Mouse (Mus musculus): ENCODE results near the gene Lpcat1. TPM values are rescaled to one million over a fixed set of nuclear protein-coding genes. Genes with fewer than 3 reads are reported as not detected.

Lpcat1 gene
- 14.2 and 18.7 TPM in 2 replicates for total RNA-seq (2017)

DNA sequence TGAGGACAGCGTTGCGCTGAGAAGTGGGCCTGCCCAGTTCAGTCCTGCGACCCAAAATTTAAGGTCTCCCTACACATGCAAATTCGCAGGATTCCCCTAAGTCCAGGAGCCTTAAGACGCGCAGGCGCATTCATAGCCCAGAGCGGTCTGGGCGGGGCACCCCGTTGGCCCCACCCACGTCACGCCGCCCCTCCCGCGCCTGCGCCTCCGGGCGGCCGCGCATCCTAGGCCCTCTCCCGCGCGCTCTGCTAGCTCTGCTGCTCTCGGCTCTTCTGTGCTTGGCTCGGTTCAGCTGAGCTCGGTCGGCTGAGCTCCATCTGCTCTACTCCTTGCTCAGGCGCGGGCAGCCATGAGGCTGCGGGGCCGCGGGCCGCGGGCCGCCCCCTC lies at the start of gene Lpcat1:
TSS of gene Lpcat1 (plus strand) at position 164 of the 387 bp plus-strand sequence.
- ATAC-seq (replicated peaks; ENCODE audit: low read depth, poor library complexity, severe bottlenecking) = peak; percentile 78

DNA sequence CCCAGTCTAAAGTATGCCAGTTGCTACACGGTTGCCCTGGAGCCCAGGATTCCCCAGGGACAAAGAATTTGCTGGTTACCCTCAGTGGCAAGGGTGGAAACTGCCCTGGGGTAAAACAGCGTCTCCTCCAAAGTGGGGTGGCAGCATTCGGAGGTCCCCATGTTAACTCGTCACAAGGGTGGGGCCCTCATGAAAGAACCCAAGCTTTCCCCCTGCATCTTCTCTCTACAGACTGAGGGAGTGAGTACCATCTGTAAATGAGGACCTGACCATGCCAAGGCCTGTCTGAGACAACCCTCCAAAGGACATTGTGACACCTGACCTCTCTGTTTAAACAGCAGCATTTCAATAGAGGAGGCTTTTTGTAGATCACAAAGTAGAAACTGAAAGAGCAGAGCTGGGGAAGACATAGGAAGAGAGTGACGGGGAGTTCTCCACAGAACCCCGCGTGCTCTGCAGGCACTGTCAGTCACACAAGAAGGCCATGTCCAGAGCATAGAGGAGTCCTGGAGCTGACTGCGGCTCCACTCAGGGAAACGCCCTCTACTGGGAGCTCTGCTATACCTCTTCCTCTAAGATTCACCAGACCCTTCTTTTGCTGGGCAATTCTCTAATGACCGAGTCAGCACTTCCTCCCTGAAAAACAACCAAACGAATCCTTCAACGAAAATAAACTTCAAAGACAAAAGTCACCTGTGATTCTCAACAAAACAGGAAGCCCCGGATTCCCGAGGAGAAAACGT lies 49.3 kb upstream of the Lpcat1 start:
- peak; percentile 93 for ATAC-seq (replicated peaks; ENCODE audit: low read depth, poor library complexity, severe bottlenecking)

DNA sequence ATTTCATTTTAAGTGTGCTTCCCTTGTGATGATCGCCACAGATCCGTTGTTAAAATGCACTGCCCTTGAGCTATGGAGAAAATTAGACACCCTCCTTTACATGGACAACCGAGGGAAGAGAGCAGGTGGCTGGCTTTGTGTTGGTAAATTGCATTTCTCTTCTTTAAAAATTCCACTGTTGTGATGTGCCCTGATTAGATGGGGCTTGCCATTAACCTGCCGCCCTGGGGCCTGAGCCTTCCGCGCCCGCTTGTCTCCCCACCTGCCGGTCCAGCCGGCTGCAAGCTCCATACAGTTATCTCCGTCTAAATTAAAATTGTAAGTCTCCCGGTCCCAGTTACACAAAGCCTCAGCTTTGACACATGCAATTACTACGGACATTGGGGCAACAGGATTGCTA lies 48.7 kb upstream of the Lpcat1 start:
- 0 out of 2 replicates have a peak, but pooled peaks have one; percentile 22 for ATAC-seq (replicated peaks; ENCODE audit: low read depth, poor library complexity, severe bottlenecking)

DNA sequence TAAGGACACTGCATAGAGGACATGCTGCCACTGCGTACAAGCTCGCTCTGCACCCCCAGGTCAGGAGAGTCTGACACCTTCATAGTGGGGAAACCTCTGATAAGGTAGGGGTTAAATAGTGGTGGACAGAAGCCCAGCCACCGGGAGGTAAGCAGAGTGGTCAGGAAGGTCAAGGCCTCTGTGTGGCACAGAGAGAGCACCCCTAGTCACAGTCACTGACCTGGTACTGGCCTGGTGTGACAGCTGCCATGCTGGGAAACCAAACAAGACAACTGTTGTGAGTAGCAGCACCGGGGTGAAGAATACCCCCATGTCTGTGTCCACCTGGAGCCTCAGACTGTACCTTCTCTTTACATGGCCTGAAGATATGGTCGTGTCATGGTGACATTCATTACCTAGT lies 47.8 kb upstream of the Lpcat1 start:
- ATAC-seq (replicated peaks; ENCODE audit: low read depth, poor library complexity, severe bottlenecking) = no peak

DNA sequence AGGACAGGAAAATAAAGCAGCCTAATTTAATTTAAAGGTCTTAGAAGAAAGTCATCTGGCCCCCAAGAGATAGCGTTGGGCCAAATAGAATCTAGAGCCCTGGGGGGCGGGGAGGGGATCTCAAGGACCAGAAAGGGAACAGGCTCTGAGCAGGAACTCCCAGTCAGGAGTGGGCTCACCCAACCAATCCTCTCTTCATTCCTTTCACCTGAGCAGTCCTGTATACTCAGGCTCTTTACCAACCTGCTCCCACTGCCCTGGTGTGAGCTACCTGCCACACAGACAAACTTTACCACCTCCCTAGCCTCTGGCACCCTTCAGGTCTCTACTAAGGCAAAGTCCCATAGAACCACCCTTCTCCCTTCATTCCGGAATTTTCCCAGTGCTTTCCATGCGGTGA lies 44.0 kb upstream of the Lpcat1 start:
- no peak for ATAC-seq (replicated peaks; ENCODE audit: low read depth, poor library complexity, severe bottlenecking)

DNA sequence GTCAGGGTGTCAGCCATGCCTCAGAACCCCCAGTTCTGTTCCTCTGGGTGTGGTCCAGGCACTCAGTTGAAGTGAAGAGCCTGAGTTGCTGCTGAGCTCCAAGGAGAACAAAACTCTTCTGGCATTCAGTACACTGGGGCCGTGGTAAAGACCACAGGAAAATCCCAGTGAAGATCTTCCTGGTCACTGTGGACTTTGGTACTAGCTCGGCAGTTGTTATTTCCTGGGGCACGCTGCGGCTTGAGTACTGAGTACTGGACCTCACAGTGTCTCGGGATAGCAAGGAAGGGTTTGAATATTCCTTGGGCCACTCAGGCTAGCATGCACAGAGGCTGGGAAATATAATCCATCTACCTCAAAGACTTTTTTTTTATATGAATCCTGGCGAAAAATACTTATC lies 42.0 kb upstream of the Lpcat1 start:
- ATAC-seq (replicated peaks; ENCODE audit: low read depth, poor library complexity, severe bottlenecking) = no peak

DNA sequence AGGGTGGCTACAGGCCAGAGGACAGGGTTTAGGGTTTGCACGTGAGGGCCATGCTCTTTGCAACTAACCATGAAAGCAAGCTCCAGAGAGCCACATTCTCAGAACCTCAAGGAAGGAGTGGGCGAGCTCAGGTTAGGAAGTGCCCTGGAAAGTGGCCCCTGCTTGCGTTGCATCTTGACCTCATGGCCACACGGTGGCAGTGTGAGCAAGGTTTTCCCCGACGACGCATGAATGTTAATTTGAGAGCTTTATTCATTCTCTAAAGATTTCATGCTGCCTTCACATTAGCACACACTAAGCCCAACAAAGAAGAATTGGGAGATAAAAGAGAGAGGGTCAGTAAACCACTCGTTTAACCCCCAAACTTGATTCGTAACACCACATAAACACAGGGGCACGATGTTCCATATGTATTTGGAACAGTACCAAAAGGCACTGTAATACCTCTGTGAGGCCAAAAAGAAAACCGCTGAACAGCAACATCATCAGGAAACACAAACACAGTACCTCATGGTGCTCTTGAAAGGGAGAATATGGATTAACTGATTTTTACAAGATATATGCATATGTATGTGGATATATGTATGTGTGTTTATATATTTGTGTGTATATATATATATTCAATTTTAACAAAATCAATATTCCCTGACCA lies 41.0 kb upstream of the Lpcat1 start:
- ATAC-seq (replicated peaks; ENCODE audit: low read depth, poor library complexity, severe bottlenecking) = peak; percentile 97

DNA sequence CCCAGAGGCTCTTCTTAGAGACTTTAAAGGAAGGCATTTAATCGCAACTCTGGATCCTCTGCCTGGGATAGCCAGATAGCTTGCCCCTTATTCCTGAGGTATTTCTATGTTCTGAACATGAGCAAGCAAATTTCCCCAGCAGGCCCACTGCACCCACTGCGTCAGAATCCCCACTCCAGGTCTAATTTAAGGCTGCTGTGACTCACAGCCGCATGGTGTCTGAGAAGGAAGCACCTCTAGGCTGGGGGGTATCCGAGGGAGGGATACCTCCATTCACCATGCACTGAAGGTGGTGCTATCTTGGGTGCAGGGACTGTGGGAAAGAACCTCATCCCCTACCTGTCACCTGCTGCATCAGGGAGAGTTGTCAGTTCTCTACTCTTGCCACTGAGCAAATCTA lies 40.4 kb upstream of the Lpcat1 start:
- no peak for ATAC-seq (replicated peaks; ENCODE audit: low read depth, poor library complexity, severe bottlenecking)

DNA sequence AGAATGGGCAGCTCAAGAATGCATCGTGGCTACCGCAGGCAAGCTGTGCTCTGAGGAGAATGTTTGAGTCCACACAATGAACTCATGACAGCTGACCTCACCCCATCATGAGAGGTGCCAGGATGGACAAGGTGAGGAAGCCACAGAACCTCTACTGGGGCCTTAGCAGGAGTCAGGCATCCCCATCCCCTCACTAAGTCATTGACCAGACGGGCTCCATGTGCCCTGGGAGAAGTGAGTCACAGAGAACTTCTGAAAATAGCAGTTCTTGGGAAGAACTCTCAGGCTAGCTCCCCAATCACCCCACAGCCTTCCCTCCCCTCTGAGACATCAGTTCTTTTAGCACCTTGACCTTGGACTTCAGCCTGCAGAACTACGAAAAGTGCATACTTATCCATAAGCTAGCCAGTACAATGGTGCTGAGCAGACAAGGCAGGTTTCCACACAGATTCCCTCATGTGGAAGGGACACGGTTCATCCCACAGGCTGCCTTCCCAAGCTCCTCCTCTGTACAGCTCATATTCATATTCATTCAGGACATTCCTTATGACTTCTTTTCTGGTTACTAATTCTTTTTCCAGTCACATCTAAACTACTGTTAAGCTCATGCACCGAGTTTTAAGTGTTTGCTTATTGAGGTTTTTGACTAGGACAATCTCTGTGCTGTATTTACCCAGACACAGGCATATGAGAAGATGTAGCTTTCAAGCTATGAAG lies 37.2 kb upstream of the Lpcat1 start:
- no peak for ATAC-seq (replicated peaks; ENCODE audit: low read depth, poor library complexity, severe bottlenecking)

DNA sequence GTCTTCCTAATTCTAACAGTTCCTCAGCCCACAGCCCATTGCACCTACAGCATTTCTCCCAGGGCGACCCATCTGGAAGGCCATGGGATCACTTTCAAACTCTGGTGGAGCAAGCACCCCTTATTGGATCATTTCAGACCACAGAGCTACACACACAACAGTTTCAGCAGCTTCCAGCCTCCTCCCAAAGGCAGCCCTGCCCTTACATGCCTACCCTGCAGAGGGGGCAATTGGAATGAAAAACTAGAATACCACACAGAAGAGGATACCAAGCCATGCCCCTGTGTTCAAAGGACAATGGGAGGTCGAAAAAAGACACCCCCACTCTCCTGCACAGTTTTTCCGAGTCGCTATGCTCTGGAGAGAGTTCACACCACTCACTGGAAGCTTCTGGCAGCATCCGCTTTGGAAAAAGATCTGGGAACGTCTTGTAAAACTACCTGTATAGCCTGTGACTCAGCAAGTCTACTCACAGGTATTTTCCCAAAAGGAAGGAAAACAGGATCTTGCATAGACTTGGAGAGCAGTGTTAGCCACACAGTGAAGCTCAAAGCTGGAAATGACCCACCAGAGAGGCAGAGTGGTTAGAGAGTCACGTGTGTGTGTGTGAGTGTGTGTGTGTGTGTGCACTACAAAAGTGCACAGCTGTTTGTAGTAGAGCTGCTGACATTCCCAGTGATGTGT lies 34.4 kb upstream of the Lpcat1 start:
- no peak for ATAC-seq (replicated peaks; ENCODE audit: low read depth, poor library complexity, severe bottlenecking)

DNA sequence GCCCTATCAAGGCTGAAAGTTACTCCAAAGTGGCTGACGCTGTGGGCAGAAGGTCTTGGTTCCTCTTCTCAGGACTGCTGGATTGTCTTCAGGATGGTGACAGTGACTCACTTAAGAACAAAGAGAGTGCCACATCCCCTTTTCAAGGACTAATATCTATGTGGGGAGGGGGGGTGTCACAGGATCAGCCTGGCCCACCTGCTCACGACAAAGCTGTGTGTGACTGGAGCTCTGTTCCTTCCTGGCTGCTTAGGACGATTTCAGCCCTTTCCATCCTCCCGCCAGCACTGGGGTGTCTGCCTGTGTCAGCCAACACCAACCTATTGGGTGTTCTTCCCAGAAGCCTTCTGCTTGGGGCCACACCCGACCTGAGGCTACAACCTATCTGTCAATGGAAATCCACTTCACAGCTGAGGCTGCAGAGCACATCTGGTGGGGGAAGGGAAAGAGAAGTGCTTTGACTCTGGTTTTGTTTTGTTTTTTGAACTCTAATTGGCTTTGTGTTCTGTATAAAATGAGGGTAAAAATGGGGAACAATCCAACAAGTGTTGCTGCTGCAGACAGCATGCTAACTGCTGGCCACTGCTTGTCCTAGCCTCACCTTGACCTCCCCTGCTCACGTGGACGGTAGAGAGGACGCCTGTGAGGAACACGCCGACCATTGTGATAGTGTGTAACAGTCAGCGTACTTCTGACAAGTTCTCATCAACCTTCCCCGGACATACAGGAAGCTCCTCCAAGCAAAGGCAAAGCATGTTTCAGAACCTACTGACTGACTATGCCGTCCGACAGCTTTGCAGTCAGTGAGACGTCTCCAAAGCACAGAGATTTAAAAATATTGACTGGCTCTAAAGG lies 33.1 kb upstream of the Lpcat1 start:
- peak; percentile 94 for ATAC-seq (replicated peaks; ENCODE audit: low read depth, poor library complexity, severe bottlenecking)

DNA sequence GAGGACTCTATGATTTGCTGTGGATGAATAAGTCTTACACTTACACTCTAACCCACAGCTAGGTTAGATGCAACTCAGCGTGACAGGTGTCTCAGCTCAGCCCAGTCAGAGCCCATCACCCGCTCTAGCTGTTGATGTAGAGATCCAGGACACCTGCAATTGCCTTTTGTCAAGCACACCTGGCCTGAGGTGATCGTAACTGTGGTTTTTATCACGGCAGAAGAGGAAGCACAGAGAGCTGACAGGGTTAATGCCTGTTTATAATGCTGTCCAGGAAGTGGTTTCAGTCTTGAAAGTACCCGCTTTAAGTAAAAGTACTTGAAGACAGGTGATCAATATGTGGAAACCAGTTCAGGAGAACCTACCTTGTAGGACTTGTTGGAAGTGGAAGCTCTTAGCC lies 32.3 kb upstream of the Lpcat1 start:
- no peak for ATAC-seq (replicated peaks; ENCODE audit: low read depth, poor library complexity, severe bottlenecking)

DNA sequence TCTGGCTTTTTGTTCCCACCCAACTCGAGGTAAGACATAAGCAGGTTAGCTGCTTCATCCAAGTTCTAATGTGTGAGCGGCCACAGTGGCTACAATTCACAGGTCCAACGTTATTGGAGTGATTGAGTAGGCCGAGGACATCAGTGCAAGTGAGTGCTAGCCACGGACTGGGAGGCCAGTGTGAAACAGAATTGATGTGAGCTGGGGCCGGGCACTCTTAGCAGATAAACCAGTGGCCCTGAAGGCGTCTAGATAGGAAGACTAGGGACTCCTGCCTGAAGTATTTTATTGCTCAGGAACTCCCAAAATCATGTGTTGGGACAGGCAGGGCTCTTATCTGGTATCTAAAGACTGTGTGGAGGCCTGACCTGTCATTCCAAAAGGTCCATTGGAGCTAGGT lies 31.3 kb upstream of the Lpcat1 start:
- no peak for ATAC-seq (replicated peaks; ENCODE audit: low read depth, poor library complexity, severe bottlenecking)

DNA sequence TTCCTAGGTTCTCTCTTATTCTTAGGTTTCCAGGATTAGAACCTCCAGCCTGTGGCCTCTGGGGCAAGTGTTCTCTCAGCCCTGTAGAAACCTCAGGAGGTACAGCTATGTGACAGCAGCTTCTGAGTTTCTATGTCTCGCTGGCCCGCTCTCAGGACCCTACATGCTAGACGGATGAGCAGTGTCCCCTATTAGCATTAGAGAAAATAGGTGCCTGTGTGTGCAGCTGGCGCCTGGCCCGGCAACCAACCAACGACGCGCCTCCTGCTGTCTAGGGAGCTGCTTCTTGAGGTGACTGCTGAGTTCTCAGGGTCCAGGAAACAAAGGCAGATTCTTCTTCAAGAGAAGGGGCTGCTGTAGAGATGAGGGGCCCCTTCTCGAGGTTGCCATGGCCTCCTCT lies 27.9 kb upstream of the Lpcat1 start:
- no peak for ATAC-seq (replicated peaks; ENCODE audit: low read depth, poor library complexity, severe bottlenecking)

DNA sequence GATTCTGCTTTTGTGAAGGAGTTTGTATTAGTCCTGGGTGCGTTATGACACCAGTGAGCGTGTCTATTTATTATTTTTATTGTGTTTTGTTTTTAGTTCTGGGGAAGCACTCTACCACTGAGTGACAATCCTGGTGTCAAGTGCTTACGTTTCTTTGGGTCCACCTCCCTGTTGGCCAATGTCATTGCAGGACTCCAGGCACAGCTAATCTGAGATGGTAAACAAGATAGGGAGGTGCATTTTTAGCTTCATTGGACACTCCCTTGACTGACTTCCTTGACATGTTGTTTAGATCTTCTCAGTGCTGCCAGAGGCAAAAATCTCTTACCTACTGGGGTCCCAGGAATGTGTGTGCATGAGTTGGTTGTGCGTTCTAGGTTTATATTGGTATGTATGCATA lies 26.0 kb upstream of the Lpcat1 start:
- ATAC-seq (replicated peaks; ENCODE audit: low read depth, poor library complexity, severe bottlenecking) = no peak

DNA sequence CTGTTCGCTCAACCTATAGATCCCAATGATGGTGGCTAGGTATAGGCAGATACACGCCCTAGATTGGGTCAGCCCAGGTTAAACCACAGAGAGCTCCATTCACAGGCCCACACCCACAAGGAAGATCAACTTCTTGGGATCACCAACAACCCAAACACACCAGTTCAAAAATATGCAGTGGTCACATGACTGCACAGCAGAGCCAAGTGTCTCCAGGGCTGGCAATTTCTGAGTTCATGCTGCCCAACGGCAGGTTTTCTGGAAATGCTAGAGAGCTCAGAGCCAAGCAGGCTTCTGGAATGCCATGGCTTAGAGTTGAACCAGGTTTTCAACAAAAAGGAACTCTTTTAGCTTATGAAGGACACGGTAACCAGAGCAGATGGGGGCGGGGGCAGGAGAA lies 25.3 kb upstream of the Lpcat1 start:
- no peak for ATAC-seq (replicated peaks; ENCODE audit: low read depth, poor library complexity, severe bottlenecking)

DNA sequence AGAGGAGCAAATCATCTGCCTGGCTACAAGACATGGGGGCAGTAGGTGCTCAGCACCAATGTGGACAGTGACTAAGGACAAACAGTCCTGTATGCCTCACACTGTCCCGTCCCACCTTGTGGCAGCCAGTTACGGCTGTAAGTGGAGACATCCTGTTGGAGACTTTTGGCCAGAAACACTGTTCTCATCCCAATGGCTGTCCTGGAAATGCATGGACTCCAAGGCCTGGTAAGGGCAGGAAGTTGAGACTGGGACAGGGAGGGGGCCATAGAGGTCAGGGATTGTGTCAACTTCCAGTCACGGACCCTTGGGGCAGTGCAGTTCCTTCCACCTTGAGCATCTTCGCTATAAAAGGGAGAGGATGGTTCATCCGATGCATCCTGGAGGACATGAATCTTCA lies 24.6 kb upstream of the Lpcat1 start:
- no peak for ATAC-seq (replicated peaks; ENCODE audit: low read depth, poor library complexity, severe bottlenecking)

DNA sequence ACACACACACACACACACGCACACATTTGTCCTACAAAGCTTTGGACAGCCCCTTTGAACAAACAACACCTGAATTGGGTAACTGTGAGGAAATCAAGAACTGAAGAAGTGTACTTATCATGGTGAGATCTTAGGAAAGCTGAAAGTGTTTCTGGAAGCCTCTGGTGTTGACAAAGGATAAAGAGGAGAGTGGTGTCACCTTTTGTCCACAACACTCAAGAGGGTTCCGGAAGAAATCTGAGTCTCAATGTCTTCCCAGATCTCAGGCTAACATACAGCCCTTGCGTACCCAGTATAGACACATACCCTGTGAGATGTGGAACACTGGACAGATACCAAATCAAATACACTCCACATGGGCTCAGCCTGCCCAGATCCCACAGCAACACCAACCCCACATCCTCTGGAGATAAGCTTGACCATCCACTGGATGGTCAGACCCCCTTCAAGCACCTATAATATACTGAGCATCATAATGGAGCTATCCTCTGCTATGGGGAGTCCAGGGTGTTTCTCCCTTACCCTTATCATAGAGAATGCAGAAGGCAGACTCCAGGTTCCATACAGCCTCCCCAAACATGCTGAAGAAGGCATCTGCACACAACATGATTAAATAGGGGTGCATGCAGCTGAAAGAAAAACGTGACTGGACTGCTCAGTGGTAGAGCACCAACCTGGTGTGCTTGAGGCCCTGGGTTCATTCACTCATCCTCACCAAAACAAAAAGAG lies 23.7 kb upstream of the Lpcat1 start:
- ATAC-seq (replicated peaks; ENCODE audit: low read depth, poor library complexity, severe bottlenecking) = 0 out of 2 replicates have a peak, but pooled peaks have one; percentile 31

DNA sequence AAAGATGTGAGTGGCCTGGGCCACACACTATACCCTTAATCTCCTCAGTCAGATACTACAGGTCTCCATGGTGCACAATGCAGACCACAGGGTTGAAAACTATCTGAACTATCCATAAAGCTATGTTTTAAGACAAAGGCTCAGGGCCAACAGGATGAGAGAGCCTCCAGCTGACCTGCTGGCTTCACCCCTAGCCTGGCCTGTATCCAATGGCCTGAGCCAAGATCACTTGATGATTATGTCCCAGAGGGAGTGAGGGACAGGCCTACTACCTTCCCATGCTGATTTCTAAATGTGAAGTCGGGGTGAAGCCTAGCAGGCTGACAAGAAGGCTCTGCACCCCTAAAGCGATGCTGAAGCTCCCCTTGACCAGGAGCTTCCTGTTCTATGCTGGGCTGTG lies 21.9 kb upstream of the Lpcat1 start:
- no peak for ATAC-seq (replicated peaks; ENCODE audit: low read depth, poor library complexity, severe bottlenecking)

All from common myeloid progenitor, adult 5-6 weeks (primary cell).